Mouse (Mus musculus) gastrocnemius, adult 18-20 months (tissue): ENCODE measurements around the gene Rpl37. TPM values are rescaled to one million over a fixed set of nuclear protein-coding genes. Genes with fewer than 3 reads are reported as not detected.
A peak's percentile ranks its signal among the peaks of the same experiment; 100 is the strongest.
"Not testable (repeated sequence)": the region's sequence is repeated elsewhere in the genome, so short reads cannot be mapped to it uniquely, and the experiment has no call there.

Experiments
- DNase-seq: peaks from one replicate; pipeline ENCODE4 v3.0.0; 2021; ENCODE audit warnings: low spot score
- total RNA-seq, 2 experiments: library from RNA; stranded (reverse); gene quantifications; 2 replicates each; pipeline ENCODE4 v1.2.3; 2021

The Rpl37 gene
- total RNA-seq, 2 experiments from 2014 or later, result 186 to 194 TPM

DNA sequence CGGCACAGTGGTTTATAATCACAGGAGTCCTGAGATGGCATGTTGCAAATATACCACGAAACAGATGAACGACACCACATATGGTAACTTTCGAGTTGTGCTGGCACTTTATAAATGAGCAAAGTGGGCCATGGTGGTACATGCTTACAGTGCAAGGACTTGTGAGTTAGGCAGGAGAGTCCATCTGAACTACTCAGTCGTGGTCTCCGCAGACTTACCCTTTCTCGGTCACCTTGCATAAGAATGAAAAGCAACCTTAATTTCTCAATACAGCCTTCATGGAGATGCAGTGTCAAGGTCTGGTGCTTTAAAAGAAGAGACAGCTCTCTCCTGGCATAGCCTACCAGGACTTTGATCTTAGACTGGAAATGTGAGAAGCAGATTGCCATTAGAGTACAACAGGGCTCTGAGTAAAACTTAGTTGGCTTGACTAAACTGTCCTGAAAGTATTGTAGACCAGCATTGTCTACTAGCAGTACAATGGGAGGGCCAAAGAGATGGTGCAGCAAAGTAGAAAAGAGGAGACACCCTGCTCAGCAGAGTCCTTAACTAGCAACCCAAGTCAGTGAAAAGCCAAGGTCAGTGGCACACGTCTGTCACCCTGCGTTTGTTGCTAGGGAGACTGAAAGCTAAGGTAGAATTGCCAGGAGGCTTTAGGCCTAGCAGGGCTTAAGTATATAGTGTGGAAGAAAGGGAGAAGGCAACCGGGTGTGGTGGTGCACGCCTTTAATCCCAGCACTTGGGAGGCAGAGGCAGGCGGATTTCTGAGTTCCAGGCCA is 5.3 kb downstream of the Rpl37 start:
- no peak for DNase-seq

DNA sequence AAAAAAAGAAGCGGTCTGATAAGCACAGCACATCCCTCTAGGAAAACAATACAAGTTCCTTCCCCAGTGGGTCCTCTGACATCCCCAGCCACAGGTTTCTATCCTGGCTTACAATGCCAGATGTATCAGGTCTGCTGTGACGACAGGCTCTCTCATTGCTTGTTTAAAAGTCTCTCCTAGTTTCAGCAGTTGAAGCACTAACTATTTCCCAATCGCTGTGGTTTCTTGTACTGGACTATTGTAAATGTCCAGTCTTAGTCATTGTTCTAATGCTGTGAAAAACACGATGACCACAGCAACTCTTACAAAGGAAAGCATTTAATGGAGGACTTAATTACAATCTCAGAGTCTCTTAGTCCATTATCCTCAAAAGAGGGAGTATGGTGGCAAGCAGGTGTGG is 10.0 kb downstream of the Rpl37 start:
- no peak for DNase-seq

DNA sequence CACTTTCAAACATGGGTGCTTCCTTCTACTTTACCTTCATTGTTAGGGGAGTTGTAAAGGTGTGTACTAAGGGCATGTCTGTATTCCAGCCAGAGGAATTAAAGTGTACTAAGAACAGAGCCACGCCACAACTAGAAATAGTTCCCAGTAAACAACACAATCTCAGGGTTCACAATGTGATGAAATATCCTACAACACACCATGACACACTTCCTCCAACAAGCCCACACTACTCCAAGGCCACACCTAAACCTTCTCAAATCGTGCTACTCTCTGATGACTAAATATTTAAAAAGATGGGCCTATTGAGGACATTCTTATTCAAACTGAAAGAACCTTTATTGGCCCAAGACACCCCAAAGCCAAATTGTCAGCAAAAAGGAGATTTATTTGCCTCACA is 11.0 kb downstream of the Rpl37 start:
- no peak for DNase-seq

DNA sequence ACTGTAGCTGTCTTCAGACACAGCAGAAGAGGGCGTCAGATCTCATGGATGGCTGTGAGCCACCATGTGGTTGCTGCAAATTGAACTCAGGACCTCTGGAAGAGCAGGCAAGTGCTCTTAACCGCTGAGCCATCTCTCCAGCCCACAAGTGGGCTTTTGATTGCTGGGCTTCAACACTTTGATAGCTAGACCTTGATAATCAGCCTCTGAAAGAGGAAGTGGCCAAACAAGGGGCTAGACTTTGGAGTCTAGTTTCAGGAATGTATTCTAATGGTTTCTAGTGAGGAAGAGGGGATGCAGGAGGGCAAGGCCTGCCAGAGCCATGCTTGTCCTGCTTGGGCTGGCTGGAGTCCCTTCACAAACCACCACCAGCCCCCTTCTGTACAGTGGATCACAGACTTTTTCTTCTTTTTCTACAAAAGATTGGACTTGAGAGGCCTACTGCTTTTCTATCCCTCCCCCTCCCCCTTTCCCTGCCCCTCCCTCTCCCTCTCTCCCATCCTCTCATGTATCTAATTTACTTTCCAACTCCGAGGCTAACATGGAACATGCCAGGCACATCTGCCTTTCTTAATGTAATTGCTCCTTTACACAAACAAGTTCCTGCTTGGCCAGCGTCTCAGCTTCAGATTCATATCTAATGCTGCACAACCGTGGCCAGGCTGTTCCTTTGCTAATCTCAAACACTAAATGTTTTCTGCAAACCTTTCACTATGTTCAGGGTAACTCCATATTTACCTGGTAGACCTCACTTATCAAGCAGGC is 11.9 kb downstream of the Rpl37 start:
- no peak for DNase-seq

DNA sequence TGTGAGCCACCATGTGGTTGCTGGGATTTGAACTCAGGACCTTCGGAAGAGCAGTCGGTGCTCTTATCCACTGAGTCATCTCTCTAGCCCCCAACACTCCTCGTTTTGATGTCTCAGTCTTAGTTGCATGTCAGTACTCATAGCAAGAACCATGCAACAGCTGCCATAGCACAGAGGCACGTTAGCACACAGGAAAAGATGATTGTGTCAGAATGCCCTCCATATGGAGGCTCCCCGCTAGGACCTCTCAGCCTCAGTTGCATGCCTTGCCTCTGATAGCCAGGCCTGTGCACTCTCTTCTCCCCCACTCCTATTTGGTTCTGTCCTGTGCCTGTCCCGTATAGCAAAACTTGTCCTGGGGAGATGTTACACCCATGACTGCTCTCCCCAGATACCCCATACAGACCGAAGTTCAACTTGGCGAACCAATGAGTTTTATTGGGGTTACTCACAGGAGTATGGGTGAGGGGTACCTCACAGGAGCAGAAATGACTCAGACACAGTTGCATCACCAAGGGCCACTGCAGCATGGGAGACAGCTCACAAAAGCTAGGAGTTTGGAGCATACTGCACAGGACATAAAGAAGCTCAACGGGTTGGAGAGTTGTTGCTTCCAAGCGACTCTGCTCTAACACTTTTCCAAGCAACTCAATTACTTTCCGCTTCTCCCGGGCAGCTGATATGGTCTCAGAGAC is 12.8 kb downstream of the Rpl37 start:
- DNase-seq, result no peak

DNA sequence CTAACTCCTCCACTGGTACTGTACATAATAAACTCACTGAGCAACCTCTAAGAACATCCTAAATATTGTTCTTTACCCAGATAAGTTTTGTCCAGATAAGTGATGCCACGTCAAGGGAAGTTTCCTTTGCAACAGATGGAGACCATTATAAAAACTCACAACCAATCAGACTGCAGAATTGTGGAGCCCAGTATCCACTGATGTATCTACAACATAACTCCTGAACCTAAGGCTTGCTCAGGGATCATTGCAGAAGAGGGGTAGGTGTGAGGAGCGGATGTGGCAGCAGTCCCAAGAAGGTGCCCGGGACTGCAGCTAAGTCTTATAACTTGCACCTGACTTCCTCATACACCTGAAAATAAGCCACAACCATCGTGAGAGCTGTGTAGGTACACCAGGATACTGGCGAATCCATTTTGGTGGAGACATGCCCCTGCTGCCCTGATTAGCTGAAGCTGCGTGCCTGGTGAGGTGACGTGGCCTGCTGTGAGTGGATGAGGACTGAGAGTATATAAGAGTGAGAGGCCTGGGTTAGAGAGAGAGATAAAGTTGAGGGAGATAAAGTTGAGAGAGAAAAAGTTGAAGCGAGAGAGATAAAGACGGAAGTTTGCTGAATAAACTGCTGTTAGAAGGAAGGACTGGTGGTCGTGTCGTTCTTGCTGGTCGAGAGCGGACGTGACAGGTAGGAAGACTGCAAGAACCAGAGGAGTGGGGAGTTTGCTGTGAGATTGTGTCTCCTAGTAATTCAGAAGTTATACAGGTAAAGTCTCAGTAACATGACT is 14.6 kb downstream of the Rpl37 start:
- not testable (repeated sequence) for DNase-seq

DNA sequence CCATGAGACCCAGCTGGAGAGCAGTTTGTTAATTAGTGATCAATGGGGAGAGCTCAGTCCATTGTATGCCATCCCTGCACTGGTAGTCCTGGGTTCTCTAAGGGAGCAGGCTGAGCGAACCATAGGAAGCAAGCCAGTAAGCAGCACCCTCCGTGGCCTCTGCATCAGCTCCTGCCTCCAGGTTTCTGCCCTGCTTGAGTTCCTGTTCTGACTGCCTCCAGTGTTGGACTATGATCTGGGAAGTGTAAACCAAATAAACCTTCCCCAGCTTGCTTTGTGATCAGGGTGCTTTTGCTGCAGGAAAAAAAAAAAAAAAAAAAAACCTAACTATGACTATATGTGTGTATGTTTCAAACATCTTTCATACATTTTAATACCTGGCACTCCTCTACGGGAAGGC is 16.9 kb downstream of the Rpl37 start:
- DNase-seq, result no peak

DNA sequence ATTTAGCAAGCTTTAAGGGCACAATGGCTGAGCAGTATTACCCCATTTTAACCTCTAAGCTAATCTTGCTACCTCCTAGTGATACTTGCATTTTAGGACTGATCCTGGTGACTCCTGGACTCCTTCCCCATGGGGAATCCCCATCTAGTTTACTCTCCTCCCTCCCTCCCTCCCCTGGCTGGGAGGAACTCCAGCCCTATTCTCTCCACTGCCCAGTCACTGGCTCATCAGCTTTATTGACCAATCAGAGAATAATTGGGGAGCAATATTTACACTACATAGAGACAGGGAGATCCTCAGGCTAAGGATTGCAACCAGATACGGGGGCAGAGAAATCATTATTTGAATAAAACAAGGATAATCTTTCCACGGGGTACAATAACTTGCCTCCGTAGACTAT is 17.7 kb downstream of the Rpl37 start:
- DNase-seq, result no peak

DNA sequence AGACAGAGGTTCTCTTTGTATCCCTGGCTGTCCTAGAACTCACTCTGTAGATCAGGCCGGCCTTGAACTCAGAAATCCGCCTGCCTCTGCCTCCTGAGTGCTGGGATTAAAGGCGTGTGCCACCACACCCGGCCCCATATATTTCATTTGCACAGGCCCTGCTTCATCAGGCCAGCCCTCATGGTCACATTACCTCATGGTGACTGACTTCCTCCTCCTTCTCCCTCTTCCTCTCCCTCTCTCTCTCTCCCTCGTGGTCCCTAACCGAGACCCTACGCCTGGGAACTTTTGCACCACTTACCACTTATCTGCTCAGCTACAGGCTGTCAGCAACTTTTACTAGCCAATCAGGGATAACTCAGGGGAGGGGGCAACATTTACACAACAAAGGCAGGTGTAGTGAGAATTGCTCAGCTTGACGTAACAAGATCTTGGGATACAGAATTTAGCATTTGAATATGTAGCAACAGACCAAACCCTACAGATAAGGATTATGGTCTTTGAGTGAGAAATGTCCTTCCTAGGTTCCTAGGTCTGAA is 18.6 kb downstream of the Rpl37 start:
- DNase-seq, result no peak

DNA sequence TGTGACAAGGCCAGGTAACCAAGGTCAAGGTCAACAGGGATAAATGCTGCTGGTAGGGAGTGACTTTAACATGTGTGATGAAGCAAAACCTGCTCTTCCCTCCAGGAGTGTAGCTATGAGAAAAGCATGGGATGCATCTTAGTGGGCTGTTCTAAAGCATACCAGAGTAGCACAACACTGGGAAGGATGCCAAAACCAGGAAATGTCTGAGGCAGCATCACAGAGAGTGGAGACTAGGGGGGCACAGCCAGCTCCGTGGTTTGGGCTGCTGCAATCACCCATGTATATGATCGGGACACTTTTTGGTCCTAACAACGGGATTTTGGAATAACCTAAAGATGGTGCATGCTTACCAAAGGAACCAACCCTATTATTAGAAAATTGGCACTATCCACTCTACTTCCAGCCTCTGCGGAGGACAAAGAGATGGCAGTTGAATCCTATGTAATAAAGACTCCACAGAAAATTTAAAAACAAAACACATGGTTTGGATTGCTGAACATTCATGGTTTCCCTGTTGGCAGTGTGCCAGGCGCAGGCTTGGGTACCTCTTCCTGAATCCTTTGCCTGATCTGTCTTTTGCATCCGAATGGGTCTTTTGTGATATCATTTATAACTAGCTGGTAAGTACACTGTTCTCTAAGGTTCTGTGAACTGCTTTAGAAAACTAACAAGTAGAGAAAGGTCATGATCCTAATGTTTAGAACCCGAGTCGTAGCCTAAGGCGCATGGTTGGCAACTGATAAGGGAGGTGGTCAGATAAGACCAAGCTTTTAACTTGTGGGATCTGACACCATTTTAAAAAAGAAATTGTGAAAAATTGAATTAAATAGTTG is 21.8 kb downstream of the Rpl37 start:
- DNase-seq, result no peak

DNA sequence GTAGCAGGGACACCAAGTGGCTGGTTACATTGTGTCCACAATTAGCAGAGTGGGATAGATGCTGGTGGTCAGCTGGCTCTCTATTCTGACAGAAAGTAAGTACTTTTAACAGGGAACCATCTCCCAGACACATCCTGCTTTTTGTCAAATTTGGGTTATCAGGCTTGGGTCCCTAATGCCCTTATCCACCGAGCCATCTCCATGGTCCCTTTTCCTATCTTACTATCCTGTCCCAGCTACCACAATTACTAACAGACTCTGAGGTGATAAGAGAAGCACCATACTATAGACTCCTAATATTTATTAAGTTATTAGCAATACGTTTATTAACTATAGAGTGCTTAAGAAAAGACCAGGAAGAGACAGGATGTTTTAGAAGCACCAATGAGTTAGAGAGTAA is 22.9 kb downstream of the Rpl37 start:
- no peak for DNase-seq

DNA sequence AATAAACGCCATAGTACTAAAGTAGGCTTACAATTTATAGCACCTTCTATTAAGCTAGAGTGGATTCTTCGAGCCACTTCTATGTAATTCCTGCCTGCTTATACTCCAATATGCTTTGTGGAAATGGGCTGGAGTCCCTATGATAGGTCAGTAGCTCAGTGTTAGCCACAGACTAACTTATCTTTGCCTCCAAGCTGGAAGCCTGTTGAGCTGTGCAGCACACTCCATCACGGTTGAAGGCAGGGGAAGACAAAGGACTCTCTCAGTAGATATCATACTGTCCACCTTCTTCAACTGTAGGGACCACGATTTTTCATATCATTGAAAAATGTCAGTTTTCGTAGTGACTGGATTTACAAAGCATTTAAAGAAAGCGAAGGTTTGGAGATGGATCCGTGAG is 23.4 kb downstream of the Rpl37 start:
- DNase-seq, result no peak

DNA sequence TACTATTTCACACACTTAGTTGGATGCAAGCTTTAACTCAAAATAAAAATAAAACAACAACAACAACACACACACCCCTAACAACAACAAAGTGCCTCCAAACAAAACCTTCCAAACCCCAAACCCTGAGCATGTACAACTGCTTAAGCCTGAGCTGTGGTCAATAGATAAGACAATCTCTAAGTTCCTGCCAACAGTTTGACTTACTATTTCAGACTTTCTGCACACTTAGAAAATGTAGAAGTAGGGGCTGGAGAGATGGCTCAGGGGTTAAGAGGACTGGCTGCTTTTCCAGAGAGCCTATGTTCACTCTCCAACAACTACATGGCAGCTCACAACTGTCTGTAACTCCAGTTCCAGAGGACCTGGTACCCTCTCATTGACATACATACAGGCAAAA is 23.9 kb downstream of the Rpl37 start:
- no peak for DNase-seq

DNA sequence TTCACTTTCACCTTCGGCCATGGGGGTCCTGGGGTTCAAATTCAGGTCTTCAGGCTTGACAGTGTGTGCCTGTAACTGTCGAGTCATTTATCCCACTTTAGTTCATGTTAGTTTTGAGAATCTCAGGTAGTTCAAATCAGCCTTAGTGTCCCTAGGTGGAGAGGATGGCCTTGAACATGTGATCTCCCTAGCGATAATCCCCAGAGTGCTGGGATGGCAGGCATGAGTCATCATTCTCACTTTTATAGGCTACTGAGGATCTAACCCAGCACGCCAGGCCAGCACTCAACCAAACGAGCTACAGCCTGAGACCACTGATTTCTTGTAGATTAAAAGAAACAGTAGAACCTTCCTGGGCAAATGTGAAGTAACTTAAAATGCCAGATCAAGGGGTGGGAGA is 25.6 kb downstream of the Rpl37 start:
- DNase-seq, result no peak

DNA sequence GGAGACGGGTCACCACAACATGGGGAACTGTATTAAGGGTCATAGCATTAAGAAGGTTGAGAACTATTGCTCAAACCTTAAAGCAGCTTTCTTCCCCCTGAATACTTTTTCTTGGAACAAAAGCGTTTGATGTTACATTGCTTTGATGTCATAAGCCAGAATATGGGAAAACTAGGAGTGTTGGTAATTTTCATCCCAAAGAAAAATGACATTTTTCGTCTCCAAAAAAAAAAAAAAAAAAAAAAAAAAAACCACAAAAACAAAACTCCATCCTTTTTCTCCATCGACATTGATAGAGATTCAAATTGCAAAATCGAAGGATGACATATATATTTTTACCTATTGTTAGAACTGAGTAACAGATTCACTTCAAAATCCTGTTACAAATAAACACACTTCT is 26.3 kb downstream of the Rpl37 start:
- no peak for DNase-seq

DNA sequence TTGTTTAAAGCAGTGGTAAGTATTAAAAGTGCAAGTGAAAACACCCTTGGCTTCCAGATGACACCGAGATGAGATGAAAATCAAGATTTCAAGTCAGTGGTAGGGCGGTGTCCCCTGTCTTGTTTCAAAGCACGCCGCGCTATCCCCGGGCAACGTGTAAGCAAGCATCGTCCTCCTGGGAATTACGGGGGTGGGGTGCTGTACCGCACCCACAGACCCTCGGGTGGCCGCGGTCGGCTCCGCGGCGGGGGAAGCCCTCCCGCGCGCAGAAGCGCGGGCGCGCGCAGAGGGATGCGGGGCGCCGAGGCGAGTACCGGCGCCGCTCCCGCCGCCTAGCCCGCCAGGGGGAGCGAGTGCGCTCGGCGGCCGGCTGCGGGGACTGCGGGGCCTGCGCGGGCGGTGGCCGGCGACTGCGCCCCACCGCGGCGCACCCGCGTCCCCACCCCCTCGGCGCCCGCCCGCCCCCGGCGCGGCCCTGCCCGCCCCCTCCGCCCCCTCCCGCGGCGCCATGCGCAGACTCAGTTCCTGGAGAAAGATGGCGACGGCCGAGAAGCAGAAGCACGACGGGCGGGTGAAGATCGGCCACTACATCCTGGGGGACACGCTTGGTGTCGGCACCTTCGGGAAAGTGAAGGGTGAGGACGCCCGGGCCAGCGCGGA is 27.0 kb downstream of the Rpl37 start, which contains the start of gene Prkaa1:
Gene Prkaa1, plus strand, starts transcription at position 501 of the 660 bp plus-strand sequence.
- peak; percentile 70 for DNase-seq

DNA sequence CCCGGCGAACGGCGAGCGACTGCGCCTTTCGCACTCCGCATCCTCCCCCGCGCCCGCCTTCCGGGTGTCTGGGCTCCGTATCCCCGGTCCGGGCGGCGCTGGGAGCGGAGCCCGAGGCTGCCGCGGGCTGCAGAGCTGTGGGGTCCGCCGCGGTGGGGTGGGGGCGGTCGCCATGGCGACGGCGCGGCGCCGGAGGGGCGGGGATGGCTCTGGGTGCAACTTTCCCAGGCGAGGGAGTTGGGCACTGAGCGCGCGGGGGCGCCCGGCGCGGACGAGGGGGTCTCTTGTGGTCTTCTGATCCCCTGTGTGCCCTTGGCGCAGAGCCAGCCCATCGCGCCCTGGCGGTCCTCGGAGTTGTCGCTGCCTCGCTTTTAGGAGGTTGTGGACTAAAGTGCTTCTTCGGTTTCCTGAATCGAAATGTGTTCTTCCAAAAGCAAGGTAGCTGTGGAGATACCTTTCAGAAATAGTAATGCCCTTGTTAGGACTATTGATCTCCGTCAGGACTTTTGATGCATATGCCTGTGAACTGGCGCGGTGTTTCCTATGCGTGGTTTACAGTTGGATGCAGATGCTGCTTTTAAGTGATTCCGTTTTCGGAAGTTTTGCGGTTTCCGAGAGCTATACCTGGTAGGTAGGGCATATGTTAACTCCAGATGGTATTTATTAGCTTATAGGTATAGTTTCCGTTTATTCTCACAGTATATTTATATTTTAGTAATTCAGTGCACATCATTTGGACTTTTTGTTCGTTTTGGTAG is 27.8 kb downstream of the Rpl37 start:
- peak; percentile 47 for DNase-seq

DNA sequence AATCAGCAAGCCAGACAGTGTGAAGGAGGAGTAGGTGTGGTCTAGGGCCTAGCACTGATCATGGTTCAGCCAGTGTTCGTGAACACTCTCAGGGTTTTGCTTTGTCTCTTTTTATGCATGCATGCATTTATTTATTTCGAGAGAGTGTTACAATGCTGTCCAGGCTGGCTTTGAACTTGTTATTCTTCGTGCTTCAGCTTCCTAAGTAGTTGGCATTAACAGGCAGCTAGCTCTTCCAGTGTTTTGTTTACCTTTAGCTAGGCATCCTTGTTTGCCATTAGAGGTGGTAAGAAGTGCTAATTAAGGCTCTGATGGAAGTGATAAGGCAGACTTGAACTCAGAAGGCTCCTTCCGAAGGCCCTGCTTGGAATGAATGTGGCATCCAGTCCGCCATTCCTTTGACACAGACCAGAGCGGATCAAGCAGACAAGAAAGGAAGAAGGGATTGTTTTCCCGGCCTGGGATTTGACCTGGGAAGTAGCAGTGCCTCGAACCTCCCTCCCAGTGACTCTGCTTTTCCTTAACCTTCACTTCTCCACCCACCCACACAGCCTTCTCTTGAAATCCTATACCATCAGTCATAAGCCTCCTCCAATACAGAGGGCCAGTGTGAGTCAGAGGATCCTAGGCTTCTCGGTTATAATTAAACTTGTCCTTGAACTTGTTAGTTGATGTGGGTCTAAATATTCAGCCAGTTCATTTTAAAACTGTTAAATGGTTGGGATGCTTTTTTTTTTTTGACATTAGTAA is 28.9 kb downstream of the Rpl37 start:
- no peak for DNase-seq
